Mouse (Mus musculus): ENCODE results near the gene Mafk. TPM values are rescaled to one million over a fixed set of nuclear protein-coding genes. Genes with fewer than 3 reads are reported as not detected.

The Mafk gene
- polyA plus RNA-seq, 2 experiments, result 6.6 to 6.7 TPM

GRCm38 (mm10) chr5:139835706-139836105 is 44.4 kb downstream of the Mafk start:
- H3K4me1 ChIP-seq (ENCODE audit: control insufficient read depth, insufficient read depth, low read length), result no peaks in the 10 kb centered on the region
- H3K4me3 ChIP-seq (replicated peaks; ENCODE audit: low read length), result no peak overlapping the region
- H3K9ac ChIP-seq (ENCODE audit: low read depth, low read length, severe bottlenecking), result no peak overlapping the region
- DNase-seq (ENCODE audit: low spot score) (no peak), ATAC-seq (ENCODE audit: low FRiP score, low read depth) (no peak)
- no peaks in the 10 kb centered on the region for H3K9me3 ChIP-seq (ENCODE audit: control insufficient read depth, low read length)
- no peaks in the 10 kb centered on the region for H3K27me3 ChIP-seq (ENCODE audit: control insufficient read depth, insufficient read depth, low read length)
- no peak overlapping the region for H3K27ac ChIP-seq (replicated peaks; ENCODE audit: low read depth, low read length)
- TF ChIP-seq POLR2A (IDR thresholded peaks at IDR 0.05; ENCODE audit: borderline replicate concordance, extremely low read depth, insufficient read depth, insufficient read length), result no peak
- H3K4me2 ChIP-seq (replicated peaks; ENCODE audit: low read depth, low read length, severe bottlenecking), result no peak overlapping the region
- no peaks in the 10 kb centered on the region for H3K36me3 ChIP-seq (ENCODE audit: control insufficient read depth, insufficient read depth, low read length)
- WGBS, result 80% methylated on average over 7 of the region's 7 CpGs

GRCm38 (mm10) chr5:139838476-139838892 is 47.2 kb downstream of the Mafk start:
- Histone ChIP-seq H3K4me1 (ENCODE audit: control insufficient read depth, insufficient read depth, low read length) (no peaks in the 10 kb centered on the region), H3K4me3 (replicated peaks; ENCODE audit: low read length) (no peak overlapping the region), H3K27me3 (ENCODE audit: control insufficient read depth, insufficient read depth, low read length) (no peaks in the 10 kb centered on the region), H3K27ac (replicated peaks; ENCODE audit: low read depth, low read length) (no peak overlapping the region), H3K9ac (ENCODE audit: low read depth, low read length, severe bottlenecking) (no peak overlapping the region), H3K9me3 (ENCODE audit: control insufficient read depth, low read length) (no peaks in the 10 kb centered on the region), H3K4me2 (replicated peaks; ENCODE audit: low read depth, low read length, severe bottlenecking) (no peak overlapping the region), H3K36me3 (ENCODE audit: control insufficient read depth, insufficient read depth, low read length) (no peaks in the 10 kb centered on the region)
- TF ChIP-seq POLR2A (IDR thresholded peaks at IDR 0.05; ENCODE audit: borderline replicate concordance, extremely low read depth, insufficient read depth, insufficient read length), result no peak
- DNase-seq (ENCODE audit: low spot score) (peak; percentile 77), ATAC-seq (ENCODE audit: low FRiP score, low read depth) (peak; percentile 47; the same call in 1 of the 2 replicates)
- 12% methylated on average over 2 of the region's 2 CpGs for WGBS

- no peak for DNase-seq (ENCODE audit: low spot score)
- WGBS, result 58% methylated on average over 3 of the region's 3 CpGs
- no peak for TF ChIP-seq POLR2A (IDR thresholded peaks at IDR 0.05; ENCODE audit: borderline replicate concordance, extremely low read depth, insufficient read depth, insufficient read length)
- no peaks in the 10 kb centered on the region for H3K27me3 ChIP-seq (ENCODE audit: control insufficient read depth, insufficient read depth, low read length)
- H3K36me3 ChIP-seq (ENCODE audit: control insufficient read depth, insufficient read depth, low read length), result no peaks in the 10 kb centered on the region
- H3K9ac ChIP-seq (ENCODE audit: low read depth, low read length, severe bottlenecking), result no peak overlapping the region
- no peak overlapping the region for H3K4me3 ChIP-seq (replicated peaks; ENCODE audit: low read length)
- no peak overlapping the region for H3K27ac ChIP-seq (replicated peaks; ENCODE audit: low read depth, low read length)
- no peaks in the 10 kb centered on the region for H3K4me1 ChIP-seq (ENCODE audit: control insufficient read depth, insufficient read depth, low read length)
- peak; percentile 39; the same call in 1 of the 2 replicates for ATAC-seq (ENCODE audit: low FRiP score, low read depth)
- no peaks in the 10 kb centered on the region for H3K9me3 ChIP-seq (ENCODE audit: control insufficient read depth, low read length)
- H3K4me2 ChIP-seq (replicated peaks; ENCODE audit: low read depth, low read length, severe bottlenecking), result no peak overlapping the region
These were observed 47.8 kb downstream of the Mafk start for GRCm38 (mm10) chr5:139839142-139839541.

GRCm38 (mm10) chr5:139849626-139850320 is 58.5 kb downstream of the Mafk start:
- TF ChIP-seq POLR2A (IDR thresholded peaks at IDR 0.05; ENCODE audit: borderline replicate concordance, extremely low read depth, insufficient read depth, insufficient read length), result no peak
- Histone ChIP-seq H3K27ac (replicated peaks; ENCODE audit: low read depth, low read length) (no peak overlapping the region), H3K9ac (ENCODE audit: low read depth, low read length, severe bottlenecking) (no peak overlapping the region), H3K9me3 (ENCODE audit: control insufficient read depth, low read length) (peaks cover 3% of the 10 kb centered on the region), H3K27me3 (ENCODE audit: control insufficient read depth, insufficient read depth, low read length) (no peaks in the 10 kb centered on the region), H3K36me3 (ENCODE audit: control insufficient read depth, insufficient read depth, low read length) (no peaks in the 10 kb centered on the region), H3K4me3 (replicated peaks; ENCODE audit: low read length) (no peak overlapping the region), H3K4me1 (ENCODE audit: control insufficient read depth, insufficient read depth, low read length) (no peaks in the 10 kb centered on the region), H3K4me2 (replicated peaks; ENCODE audit: low read depth, low read length, severe bottlenecking) (no peak overlapping the region)
- 72% methylated on average over 12 of the region's 12 CpGs for WGBS
- DNase-seq (ENCODE audit: low spot score) (no peak), ATAC-seq (ENCODE audit: low FRiP score, low read depth) (no peak)

Small RNA genes within 50 kb of the gene (microRNA-seq; reads per million reads assigned to microRNA genes)
- gene Mir7037, result not detected

Other genes starting within 250 kb of the Mafk start
- gene Uncx, start 248.0 kb upstream of the Mafk start, polyA plus RNA-seq (2012; rRNA removed), result 0.20 TPM in 2 replicates
- 0.07 and 0.12 TPM in 2 replicates for gene Uncx, start 248.0 kb upstream of the Mafk start, polyA plus RNA-seq (2014; fragmentation: Nextera tagmentation; extraction: Ambion mirVana)
- gene Micall2, start 55.2 kb upstream of the Mafk start, polyA plus RNA-seq (2012; rRNA removed), result 6.5 and 7.0 TPM in 2 replicates
- 5.5 and 7.4 TPM in 2 replicates for gene Micall2, start 55.2 kb upstream of the Mafk start, polyA plus RNA-seq (2014; fragmentation: Nextera tagmentation; extraction: Ambion mirVana)
- 50.1 and 69.3 TPM in 2 replicates for gene Ints1, start 15.8 kb upstream of the Mafk start, polyA plus RNA-seq (2012; rRNA removed)
- gene Ints1, start 15.8 kb upstream of the Mafk start, polyA plus RNA-seq (2014; fragmentation: Nextera tagmentation; extraction: Ambion mirVana), result 35.5 and 37.9 TPM in 2 replicates
- 4.8 and 5.9 TPM in 2 replicates for gene Tmem184a, start 28.4 kb downstream of the Mafk start, polyA plus RNA-seq (2012; rRNA removed)
- 5.7 and 6.1 TPM in 2 replicates for gene Tmem184a, start 28.4 kb downstream of the Mafk start, polyA plus RNA-seq (2014; fragmentation: Nextera tagmentation; extraction: Ambion mirVana)
- gene Gm26938, start 34.9 kb downstream of the Mafk start, polyA plus RNA-seq (2012; rRNA removed), result not detected in 2 replicates
- not detected in 2 replicates for gene Gm26938, start 34.9 kb downstream of the Mafk start, polyA plus RNA-seq (2014; fragmentation: Nextera tagmentation; extraction: Ambion mirVana)
- 47.8 and 51.8 TPM in 2 replicates for gene Psmg3, start 35.4 kb downstream of the Mafk start, polyA plus RNA-seq (2012; rRNA removed)
- gene Psmg3, start 35.4 kb downstream of the Mafk start, polyA plus RNA-seq (2014; fragmentation: Nextera tagmentation; extraction: Ambion mirVana), result 65.6 and 69.0 TPM in 2 replicates
- 3.7 and 4.6 TPM in 2 replicates for gene Elfn1, start 116.4 kb downstream of the Mafk start, polyA plus RNA-seq (2012; rRNA removed)
- gene Elfn1, start 116.4 kb downstream of the Mafk start, polyA plus RNA-seq (2014; fragmentation: Nextera tagmentation; extraction: Ambion mirVana), result 0.92 and 1.4 TPM in 2 replicates